Mouse (Mus musculus) spleen, postnatal 4 days (tissue): ENCODE data around the gene Lats1.

Experiments used
- DNase-seq, 2 experiments: peaks; one replicate each; pipeline ENCODE4 v3.0.0; 2022; ENCODE audit warnings: low spot score in 2 of 2

The Lats1 gene

DNA sequence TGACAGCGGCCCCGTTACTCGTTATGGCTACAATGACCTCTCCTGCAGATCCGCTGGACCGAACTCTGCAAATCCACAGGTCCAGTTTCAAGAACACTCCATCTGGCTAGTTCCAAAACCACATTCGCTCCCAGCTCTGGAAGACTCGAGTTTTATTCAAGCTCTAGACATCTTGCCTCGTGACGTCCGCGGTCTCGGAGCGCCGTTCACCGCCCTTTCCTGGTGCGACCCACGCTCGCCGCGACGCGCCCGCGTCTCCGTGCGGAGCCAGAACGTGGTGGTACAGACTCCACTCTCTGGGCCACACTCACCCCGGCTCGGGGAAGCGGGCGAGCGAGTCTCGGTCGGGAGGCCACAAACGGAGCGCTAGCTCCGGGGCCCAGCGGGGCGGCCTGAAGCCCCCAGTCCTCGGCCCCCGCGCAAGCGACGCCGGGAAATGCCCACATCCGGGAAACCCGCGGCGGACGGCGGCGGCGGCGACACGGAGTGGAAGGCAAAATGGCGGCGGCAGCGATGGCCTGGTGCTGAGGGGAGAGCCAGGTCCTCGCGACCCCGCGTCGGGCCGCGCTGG lies at the start of gene Lats1, which contains the start of gene Pcmt1:
TSS of gene Lats1 (plus strand) at position 484 of the 571 bp plus-strand sequence.
TSS of gene Pcmt1 (minus strand) at position 406 of the 571 bp plus-strand sequence.
- peak; percentile 83 to 94 for DNase-seq

DNA sequence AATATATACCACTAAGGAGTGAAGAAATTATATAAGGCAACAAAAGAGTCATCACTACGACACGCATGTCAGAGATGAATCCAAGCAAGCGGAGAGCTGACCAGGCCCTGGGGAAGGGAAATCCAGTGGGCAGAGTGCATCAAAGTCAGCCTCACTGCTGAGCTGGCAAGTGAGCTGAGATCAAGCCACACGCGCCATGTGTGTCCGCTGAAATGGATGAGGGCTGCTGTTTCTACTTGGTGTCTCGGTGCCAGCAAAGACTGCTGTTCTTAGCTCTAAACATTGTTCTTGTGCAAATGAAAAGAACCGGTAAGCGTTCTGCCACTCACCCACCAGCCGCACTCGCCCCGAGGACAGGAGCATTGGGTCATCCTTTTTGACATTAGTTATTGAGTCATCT lies 40.6 kb upstream of the Lats1 start:
- DNase-seq: no peak

DNA sequence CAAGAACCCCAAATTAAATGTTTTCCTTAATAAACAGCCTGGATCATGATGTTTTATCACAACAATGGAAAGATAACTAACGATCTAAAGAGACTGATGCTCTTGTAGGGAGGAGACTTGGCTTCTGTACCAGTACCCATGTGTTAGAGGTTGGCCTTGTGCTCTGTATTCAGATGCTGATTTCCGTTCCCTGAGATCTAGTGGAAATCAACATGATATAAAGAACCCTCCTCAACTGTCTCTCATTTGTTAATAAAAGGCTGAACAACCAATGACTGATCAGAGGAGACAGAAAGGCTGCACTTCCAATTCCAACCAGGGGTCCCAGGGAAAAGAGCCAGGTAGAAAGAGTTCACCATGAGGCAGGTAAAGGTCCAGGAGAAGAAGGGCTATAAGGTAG lies 35.1 kb upstream of the Lats1 start:
- DNase-seq: no peak

DNA sequence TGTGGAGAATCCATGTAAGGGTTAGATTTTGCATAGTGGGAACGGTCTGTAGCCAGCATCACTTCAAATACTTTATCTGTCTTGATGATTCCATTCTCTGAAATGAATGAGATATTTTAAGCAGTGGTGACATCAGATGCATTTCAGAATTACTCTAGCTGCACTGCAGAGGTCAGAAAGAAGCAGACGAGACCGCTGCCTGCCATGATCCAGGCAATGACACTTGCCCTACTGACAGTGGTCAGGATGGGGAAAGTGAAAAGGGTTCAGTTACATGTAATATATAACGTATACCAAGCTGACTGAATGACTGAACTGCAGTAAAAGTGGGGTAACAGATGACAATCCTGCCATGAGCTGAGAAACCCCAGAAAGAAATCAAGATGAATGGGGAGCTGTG lies 32.0 kb upstream of the Lats1 start:
- DNase-seq: no peak

DNA sequence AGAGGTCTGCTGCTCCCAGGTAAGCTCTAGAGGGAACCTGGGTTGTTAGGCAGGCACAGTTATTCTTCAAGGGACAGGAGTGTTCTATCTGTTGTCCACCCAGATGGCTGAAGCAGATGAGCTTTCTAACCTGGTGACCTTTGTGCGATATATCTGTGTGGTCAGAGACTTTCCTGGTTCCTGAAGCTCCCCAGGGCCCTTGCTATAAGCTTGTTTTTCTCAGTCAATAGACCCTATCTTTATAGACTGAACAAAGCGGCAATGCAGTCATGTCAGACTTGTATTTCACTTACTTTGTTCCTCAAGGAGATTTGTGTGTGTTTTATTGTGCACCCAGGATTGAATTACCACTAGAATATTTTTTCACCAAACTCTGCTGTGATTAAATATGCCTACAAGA lies 30.0 kb upstream of the Lats1 start:
- no peak for DNase-seq

DNA sequence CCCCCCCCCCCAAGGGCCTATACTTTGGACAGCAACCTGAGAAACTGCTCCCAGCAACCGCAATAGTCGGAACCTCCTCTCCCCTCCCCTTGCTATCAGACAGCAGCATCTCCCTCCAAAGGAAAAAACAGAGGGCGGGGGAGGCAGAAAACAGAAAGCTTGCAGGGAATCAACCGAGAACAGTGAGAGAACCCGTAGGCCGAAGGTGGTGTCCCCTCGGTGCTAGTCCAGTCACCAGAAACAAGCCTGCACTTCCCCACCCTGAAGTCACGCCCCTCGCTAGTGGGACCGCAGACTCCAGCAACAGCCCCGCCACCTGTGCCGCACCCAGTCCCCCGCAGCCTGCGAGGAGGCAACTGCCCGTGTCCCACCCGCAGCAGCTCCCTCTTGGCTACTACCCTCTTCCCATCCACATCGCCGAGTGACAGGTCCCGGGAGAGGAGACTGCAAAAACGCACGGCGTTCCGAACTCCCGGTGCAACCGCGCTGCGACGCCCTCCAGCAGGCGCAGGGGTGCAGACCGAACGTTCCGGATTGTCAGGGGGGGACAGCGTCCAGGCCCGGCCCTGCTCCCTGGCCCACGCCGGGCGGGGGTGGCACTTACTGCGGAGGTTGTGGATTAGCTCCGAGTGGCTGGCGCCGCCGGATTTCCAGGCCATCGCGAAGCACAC lies 18.4 kb upstream of the Lats1 start:
- peak; percentile 76 to 91 for DNase-seq

DNA sequence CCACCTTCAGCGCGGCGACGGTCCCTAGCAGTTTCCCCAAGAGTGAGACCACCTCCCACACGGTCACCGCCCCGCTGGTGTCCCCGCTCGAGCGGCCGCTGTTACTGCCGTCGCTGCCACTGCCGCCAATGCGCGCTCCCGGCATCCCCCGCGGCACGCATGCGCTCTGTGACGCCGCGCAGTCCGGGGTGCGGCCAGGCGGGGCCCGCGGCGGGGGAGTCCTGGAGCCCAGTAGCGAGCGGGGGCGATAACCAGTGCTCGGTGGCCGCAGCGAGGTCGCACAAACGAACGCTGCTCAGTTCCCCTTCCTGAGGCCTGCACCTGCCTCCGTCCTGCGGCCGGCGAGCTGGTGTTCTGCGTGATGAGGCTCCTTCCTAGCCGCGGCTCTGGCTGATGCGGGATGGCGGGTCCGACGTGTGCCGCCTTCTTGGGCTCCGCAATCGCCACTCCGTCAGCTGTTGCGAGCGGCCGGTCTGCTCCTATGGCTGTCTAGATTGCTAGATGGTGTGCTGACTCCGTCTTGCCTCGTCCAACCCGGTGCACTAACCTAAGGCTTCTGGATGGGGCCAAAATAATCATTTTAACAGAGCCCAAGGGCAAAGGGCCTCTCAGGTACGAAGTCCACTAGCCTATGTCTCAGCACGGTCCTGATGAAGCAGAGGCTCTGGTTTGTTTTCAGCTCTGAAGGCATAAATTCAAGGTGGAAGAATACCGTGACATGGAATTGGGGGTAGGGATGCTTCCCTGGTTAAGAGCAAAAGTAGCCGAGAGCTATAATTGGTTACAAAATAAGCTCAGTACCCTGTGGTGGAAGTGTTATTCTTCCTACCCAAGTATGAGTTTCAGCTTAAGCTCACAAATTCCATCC lies 17.6 kb upstream of the Lats1 start:
- DNase-seq: peak; percentile 93 to 98

DNA sequence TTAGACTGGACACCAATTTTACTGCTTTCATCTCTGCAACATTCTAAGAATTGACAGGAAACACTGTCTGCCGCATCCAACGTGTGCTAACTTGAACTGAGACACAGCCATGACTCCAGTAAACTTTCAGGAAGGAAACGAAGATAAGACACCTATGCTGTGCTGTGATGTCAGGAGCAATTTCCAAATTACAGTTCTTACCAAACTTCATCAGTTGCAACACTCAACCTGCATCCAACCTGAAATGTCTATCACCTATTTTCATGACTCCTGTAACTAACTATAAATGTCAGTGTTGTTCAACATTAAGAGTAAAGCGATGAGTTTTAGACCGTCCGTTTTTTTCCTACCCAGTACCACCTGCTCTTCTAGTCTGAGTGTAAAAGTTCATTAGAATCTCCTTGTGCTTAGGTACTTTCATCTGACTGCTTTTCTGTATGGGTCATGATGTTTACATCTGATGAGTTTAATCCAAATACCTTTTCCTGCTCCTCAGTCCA lies 16.9 kb upstream of the Lats1 start:
- no peak for DNase-seq

DNA sequence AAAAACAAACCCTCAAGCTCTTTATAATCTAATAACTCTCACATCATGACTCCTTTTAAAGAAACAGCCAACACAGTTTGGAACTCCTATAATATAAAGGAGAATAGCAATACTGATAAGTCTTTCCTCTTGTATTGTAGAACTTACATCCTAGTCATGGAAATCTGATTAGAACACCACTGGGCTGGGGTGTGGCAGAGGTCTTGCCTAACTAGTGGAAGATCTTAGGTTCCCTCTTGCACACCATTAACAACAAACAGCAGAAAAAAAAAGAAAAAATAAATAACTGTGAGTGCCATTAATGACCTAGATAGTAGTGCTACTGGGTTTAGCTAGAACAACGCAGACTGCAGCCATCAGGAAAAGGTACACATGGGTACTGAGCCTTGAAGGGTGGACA lies 16.1 kb upstream of the Lats1 start:
- no peak for DNase-seq

DNA sequence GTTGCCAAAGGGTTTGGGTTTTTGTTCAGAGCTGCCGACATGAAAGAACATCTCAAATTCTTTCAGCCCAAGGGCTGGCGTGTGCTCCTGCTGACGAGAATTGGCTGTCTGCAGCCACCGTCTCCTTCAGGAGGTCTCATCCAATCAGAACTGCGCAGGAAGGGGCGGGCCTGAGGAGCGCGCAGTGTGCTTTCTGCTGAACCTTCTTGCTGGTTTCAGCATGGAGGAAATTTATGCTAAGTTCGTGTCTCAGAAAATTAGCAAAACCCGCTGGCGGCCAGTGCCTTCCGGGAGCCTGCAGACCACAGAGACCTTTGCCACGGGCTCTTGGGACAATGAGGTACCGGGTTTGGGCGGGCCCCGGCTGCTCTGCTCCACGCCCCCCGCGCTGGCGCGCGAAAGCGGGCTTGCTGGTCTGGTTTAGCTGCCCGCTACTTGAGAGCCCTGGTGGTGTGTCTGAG lies 13.6 kb upstream of the Lats1 start, which contains the start of gene Nup43:
TSS of gene Nup43 (plus strand) at position 162 of the 461 bp plus-strand sequence.
- peak; percentile 91 to 96 for DNase-seq

DNA sequence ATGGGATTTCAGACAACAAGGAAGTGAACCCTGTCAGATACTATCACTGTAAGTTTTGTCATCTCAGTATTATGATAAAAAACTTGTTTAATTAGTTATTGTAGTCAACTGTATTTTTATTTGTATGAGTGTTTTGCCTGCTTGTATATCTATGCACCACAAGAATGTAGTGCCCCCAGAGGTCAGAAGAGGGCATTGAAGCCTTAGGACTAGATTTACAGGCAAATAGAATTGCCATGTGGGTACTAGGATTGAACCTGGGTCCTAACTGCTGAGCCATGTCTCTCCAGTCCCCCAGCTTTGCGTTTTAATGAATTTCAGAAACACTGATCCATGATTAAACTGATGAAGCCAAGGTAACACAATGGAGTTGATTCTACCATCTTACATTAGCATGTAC lies 7.3 kb upstream of the Lats1 start:
- DNase-seq: peak in 1 of 2 experiments; percentile 30

DNA sequence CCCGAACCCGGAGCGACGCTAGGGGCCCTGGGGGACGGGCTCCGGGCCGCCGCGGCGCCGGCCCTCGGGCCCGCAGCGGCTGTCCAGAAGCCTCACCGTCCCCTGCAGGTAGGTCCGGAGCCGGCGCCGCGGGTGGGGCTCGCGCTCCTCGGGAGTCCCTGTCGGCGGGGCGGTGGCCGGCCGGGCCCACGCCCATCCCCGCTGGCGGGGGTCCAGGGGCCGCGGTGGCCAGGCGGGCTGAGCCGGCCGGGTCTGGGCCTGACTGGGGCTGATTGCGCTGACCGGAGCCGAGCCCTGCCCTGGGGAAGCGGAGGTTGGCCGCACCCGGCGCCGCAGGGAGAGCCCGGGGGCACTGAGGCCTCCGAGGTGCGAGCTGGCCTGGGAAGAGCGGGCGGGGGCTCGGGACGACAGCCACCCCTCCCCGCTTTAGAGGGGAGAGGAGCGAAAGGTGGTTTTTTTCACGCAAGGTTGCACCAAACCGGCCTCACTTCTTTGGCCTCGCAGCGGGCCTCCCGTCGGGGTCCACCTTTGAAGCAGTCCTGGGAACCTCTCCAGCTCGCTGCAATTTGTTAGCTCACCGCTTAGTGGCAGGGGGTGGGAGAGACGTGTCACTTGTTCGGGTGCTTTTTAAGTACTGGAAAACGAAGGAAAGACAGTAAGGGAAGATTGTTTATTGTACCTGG lies 470 bp downstream of the Lats1 start:
- DNase-seq: peak; percentile 64 to 86

DNA sequence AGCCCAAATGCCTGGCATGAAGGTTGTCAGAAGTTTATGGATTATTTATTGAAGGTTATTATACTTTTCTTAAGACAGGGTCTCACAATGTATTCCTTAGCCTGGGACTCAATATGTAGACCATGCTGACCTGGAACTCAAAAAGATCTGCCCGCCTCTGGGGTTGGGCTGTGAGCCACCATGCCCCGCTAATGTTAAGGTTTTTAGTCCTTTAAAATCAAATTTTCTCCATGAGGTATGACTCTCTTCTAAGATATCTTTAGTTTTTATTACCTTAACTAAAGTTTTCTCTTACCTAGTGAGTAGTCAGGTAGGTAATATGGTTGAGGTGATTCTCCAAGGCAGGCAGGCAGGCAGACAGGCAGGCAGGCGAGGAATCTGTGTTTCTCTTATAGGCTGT lies 1.2 kb downstream of the Lats1 start:
- no peak for DNase-seq

DNA sequence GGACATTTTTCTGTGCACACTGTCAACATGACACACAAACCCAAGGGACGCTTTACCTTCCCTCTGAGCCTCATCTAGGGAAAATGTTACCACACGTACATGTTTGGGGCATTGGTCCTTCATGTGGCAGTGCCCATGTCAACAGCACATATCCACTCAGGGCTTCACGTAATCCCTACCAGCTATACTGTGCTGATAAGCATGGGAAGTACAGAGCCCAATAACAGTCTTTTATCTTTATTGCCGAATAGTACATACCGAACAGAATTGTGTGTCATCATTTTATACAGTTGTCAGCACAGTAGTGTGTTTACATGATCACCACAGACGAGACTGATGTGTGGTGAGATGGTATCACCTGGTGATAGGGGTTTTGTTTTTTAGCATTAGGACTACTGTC lies 5.9 kb downstream of the Lats1 start:
- DNase-seq: no peak

DNA sequence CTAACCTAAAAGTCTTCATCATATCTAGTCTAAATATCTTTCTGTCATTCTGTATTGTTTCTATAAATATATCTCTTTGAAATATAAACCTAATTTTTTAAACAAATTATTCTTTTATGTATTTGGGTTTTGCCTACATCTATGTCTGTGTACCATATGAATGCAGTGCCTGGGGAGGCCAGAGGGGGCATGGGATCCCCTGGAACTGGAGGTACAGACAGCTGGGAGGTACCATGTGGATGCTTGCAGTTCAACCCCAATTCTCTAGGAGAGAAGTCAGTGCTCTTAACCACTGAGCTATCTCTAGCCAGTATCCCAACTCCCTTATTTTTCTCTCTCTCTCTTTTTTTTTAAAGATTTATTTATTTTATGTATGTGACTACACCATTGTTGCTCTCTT lies 14.3 kb downstream of the Lats1 start:
- no peak for DNase-seq

DNA sequence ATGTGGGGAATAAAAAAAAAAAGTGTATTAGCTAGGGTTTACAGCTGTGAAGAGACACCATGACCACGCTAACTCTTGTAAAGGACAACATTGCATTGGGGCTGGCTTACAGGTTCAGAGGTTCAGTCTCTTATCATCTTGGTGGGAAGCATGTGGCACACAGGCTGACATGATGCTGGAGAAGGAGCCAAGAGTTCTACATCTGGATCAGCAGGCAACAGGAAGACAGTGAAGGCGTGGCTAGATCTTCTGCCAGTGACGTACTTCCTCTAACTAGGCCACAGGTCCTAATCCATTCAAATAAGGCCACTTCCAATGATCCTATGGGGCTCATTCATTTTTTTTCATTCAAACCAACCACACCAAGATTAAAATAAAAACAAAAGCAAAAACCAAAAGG lies 19.1 kb downstream of the Lats1 start:
- peak in 1 of 2 experiments; percentile 32 for DNase-seq

DNA sequence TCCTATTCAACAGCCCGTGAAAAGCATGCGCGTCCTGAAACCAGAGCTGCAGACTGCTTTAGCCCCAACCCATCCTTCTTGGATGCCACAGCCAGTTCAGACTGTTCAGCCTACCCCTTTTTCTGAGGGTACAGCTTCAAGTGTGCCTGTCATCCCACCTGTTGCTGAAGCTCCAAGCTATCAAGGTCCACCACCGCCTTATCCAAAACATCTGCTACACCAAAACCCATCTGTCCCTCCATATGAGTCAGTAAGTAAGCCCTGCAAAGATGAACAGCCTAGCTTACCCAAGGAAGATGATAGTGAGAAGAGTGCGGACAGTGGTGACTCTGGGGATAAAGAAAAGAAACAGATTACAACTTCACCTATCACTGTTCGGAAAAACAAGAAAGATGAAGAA lies 21.6 kb downstream of the Lats1 start:
- DNase-seq: peak in 1 of 2 experiments; percentile 49

DNA sequence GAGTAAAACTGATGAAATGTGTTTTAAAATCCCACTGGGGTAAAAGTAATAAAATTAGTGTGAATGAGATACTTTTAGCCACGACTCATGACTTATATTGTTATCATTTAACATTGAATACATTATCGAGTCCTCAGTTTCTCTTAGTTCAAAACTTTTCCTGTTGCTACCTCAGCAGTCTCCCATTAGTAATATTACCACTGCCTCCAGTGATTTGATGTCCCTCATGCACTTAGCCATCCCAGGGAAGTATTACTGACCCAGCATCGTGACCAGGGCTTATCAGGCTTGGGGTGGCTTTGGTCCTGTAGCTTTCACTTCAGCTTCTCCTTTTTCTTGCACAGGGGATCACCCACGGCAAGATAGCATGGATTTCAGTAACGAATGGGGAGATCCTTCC lies 29.1 kb downstream of the Lats1 start:
- peak in 1 of 2 experiments; percentile 36 for DNase-seq

DNA sequence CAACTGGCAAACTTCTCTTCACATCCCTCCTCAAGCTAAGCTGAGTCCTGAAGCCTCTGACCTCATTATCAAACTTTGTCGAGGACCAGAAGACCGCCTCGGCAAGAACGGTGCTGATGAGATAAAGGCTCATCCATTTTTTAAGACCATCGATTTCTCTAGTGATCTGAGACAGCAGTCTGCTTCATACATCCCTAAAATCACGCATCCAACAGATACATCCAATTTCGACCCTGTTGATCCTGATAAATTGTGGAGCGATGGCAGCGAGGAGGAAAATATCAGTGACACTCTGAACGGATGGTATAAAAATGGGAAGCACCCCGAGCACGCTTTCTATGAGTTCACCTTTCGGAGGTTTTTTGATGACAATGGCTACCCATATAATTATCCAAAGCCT lies 31.5 kb downstream of the Lats1 start:
- no peak for DNase-seq

DNA sequence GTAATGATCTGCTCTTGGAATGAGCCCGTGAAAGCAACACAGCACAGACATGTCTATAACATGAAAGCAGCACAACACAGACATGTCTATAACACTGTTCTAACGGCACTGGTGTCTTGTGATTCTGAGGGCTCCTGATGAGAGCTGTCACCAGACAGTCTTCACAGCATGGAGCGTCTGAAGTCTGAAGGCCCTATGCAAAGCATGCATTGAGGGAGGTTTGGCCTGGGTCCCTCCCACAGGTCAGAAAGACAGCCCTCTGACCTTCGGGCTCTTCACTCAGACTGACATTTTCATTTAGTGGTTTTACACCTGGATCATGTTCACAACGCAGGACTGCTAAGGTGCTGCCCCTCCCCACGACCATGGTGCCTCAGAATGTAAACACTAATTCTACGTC lies 34.0 kb downstream of the Lats1 start:
- DNase-seq: peak in 1 of 2 experiments; percentile 45

DNA sequence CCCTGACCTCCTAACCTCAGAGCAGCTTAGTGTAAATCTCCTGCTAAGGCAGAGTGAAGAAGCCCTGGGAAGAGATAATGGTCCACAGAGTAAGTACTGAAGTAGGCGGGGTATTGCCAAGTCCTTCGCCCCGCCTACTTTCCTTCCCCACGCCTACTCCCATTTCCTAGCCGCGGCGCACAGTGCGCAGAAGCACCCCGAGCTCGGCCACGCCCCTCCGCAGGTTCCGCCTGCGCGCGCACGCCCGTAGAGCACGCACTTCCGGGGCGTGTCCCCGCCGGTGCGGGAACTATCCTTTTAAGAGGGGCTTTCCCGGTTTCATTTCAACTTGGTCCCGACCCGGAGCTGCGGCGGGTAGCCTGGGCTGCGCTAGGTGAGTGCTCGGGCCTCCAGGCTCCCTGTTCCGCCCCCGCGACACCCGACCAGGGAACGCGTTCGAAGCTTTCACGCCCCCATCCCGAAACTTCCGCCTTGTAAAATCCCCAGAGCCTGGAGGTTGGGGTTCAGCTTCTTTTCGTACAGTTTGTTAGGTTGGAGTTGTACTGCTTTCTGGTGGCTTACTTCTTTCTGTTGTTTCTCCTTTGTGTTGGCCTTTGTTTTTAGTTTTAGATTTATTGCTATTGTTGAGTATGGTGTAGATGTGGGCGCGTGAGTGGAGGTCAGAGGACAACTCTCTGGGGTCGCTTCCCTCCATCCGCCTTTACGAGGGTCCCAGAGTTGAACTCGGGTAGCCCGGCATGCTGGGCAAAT lies 44.9 kb downstream of the Lats1 start, which contains the start of gene Katna1:
TSS of gene Katna1 (plus strand) at position 250 of the 750 bp plus-strand sequence.
- DNase-seq: peak; percentile 95 to 98
